Mouse (Mus musculus) liver (tissue): ENCODE data around the gene Csrnp1.

Experiments
- DNase-seq: peaks from one replicate; pipeline ENCODE4 v3.0.0-alpha.2; 2020; ENCODE audit warnings: mixed read lengths

The Csrnp1 gene

DNA sequence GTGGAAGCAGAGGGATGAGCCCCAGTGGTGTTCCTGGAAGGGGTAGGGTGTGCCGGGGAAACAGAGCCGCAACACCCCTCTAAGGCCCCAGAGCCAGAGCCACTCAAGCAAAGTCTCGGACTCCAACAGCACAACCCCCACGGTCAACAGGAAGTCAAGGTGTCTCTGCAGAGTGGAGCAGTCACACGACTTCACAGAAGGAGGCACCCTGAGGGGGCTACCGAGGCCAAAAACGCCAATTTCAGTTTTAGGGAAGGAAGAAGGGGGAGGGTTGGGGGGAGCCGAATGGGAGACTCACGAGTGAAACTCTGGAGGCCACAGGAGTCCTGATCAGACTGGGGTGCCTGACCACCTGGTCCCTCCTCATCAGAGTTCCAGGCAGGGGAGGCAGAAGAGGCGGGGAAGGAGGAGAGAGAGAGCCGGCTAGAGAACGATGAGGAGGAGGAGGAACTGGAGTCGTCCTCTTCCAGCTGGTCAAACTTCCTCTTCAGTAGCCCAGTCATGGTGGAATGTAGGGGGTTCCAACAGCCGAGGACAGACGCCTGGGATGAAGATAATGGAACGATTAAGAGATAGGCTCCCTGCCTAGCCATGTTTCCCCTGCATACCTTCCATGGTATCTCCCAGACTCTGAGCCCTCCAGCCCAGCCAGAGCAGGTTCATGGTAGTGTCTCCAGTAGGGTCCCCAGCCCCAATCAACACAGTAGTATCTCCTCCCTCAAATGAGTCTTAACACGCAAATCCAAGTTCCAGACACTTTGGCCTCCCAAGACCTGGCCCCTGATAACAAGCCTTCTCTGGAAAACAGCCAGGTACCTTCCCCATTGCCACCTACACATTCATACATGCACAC is 7.5 kb downstream of the Csrnp1 start:
- no peak for DNase-seq

- no peak for DNase-seq
Measured at GRCm38 (mm10) chr9:119975286-119975685, 9.2 kb downstream of the Csrnp1 start.

GRCm38 (mm10) chr9:119974609-119975008 is 9.8 kb downstream of the Csrnp1 start:
- no peak for DNase-seq

GRCm38 (mm10) chr9:119973869-119974520 is 10.5 kb downstream of the Csrnp1 start:
- no peak for DNase-seq

DNA sequence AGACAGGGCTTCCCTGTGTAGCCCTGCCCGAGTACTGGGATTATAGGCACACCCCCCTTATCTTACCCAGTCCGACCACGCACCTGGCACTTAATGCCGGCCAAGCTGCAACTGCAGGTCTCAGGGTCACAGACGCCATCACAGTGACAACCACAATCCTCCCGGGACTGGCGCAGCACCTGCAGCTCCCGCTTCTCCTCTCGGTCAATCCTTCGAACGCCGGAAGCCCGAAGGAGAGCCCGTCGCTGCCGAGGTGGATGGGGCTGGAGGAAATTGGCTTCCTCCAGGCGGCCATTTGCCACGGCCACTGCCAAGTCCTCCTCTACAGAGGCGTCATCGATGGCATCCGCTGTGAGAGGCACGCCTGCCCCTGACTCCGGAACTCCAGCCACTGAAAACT is 11.2 kb downstream of the Csrnp1 start:
- DNase-seq: no peak

- DNase-seq: no peak
Measured at GRCm38 (mm10) chr9:119972582-119972981, 11.9 kb downstream of the Csrnp1 start.

DNA sequence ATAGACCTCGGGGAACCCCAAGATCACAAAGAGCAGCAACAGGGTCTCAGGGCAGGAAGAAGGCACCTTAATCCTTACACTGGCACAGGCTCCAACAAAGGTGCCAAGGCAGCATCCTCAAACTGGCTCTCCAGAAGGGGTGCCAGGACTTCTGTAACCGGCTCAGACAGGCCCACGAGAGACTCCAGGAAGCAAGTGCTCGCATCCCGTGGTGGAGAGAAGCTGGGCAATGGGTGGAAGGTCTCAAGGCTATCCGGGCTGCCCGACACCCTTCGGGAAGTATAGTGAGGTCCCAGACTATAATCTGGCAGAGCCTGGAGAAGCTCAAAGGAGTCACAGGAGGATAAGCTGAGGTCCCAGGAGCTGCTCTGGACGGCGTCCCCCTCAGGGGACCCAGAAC is 12.3 kb downstream of the Csrnp1 start:
- no peak for DNase-seq

GRCm38 (mm10) chr9:119970763-119971656 is 13.4 kb downstream of the Csrnp1 start:
- DNase-seq: no peak

- DNase-seq: peak; percentile 48
Measured at GRCm38 (mm10) chr9:119970221-119970620, 14.2 kb downstream of the Csrnp1 start.

DNA sequence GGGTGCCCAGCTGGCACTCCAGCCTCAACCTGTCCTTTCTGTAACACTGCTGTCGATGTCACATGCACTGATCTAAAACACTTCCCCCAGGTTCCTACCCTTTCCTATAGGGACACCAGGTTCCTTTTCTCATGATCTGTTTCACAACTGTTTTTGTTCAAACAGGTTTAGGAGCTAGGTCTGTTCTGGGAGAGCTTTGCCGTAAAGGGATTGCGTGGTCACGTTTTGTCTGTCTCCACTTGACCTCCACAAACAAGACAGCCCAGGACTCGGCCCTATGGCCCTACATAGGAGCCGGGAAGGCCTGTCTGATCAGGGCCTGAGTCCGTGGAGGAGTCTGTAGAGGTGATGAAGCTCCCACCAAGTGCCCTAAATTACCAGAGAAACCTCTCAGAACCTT is 14.6 kb downstream of the Csrnp1 start:
- no peak for DNase-seq

GRCm38 (mm10) chr9:119966221-119966910 is 18.1 kb downstream of the Csrnp1 start:
- DNase-seq: no peak

- DNase-seq: no peak
Measured at GRCm38 (mm10) chr9:119965186-119965585, 19.3 kb downstream of the Csrnp1 start.

GRCm38 (mm10) chr9:119964206-119964605 is 20.3 kb downstream of the Csrnp1 start:
- no peak for DNase-seq

DNA sequence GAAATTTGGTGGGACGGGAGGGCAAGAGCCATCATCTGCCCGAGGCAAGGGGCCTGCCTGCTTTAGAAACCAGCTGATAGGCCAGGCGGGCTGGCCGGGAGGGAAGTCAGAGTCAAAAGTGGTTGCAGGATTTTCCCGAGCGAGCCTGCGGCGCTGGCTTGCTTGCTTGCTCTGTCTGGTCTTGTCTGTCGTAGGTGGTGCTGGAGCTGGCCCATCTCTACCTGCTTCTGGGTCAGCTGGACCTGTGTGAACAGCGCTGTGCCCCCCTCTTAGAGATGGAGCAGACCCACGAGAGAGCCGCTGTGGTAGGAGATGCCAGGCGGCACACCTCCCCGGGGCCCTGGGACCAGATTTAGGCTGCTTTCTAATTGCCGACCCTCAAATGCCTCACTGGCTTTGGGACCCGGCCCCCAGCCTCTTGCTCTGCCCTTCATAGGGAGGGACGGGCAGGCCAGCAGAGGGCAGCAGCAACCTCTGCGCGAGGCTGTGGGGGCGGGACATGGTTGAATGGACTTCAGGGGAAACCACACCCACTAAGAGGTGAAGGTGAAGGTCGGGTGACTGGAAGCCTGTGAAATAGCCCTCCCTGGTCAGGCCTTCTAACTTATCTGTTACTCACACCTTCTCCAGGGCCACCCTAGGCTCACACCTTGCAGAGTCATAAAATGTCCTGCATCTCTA is 21.3 kb downstream of the Csrnp1 start:
- DNase-seq: peak; percentile 82

- no peak for DNase-seq
Measured at GRCm38 (mm10) chr9:119962216-119962615, 22.2 kb downstream of the Csrnp1 start.

GRCm38 (mm10) chr9:119958835-119959234 is 25.6 kb downstream of the Csrnp1 start:
- DNase-seq: no peak

- DNase-seq: no peak
Measured at GRCm38 (mm10) chr9:119951388-119951787, 33.1 kb downstream of the Csrnp1 start.

- no peak for DNase-seq
Measured at GRCm38 (mm10) chr9:119950434-119950833, 34.0 kb downstream of the Csrnp1 start.

DNA sequence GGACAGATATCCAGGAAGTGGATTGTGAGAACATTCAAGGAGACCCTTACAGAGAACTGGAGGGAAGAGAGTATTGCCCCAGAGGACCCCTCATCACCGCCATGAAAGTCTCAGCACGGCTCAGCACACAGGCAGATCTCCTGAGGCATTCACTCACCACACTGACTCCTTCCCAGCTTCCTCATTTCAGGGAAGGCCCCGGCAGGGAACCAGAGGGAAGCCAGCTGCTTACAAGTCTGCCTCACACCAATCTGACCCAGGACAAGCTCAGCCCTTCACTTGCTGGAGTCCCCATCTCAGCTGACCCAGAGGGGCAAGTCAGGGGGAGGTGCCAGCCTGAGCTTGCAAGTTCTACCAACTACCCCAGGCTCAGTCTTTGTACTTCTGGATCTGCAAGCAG is 35.7 kb downstream of the Csrnp1 start:
- no peak for DNase-seq

DNA sequence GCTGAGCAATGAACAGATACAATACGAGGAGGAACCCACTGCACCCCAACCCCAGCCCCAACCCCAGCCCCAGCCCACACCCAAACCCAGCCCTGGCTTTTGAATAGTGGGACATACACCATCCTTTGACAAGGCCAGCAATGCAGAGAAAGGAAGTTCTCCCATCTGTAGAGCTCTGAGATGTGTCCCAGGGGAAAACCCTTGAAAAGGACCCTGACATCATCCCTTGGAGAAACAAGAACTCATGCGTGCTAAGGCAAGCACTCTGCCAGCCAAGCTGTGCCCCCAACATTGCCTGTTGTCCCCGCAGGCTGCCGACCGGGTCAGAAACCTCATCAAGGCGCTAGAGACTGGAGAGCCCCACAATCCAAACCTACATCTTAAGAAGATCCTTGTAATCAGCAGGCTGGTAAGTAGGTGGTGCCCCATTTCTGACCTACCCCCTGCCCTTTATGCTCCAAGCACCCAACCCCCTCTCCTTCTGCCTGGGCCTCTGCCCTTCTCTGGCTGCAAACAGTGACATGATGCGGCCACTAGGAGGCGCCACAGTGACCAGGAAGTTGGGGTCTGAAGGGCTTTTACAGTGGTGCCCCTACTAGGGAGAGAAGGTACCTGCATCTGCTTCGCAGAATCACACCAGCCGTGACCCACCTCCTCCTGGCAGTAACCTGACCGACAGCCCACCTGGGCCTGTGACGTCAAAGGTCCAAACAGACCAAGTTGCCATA is 39.1 kb downstream of the Csrnp1 start:
- DNase-seq: peak; percentile 49

DNA sequence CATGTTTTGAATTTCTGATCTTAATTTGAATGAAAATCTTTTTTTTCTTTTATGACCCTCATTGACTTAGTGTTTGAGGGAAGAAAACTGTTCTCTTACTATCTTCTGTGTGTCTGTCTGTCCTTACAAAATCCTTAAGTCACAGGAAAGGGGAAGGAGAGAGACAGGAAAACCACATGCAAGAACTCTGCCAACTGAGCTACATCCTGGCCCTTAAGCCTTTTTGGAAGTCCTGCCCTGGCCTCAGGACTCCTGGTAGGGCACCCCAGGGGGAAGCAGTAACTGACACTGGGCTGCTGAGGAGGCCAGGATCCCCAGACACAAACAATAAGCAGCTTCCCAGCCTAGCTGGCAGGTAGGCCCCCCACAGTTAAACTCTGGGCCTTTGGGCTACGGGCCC is 41.1 kb downstream of the Csrnp1 start:
- DNase-seq: no peak
